Mouse (Mus musculus): ENCODE measurements around the gene Cpa5. TPM values are rescaled to one million over a fixed set of nuclear protein-coding genes. Genes with fewer than 3 reads are reported as not detected.

Gene Cpa5
- polyA plus RNA-seq, 3 experiments from 2014 or later = not detected

GRCm38 (mm10) chr6:30604342-30604867 lies 6.4 kb upstream of the Cpa5 start:
- ATAC-seq = no peak

- no peak for ATAC-seq
Observed at GRCm38 (mm10) chr6:30605111-30605510, 5.7 kb upstream of the Cpa5 start.

- ATAC-seq = no peak
Observed at GRCm38 (mm10) chr6:30605672-30606071, 5.1 kb upstream of the Cpa5 start.

DNA sequence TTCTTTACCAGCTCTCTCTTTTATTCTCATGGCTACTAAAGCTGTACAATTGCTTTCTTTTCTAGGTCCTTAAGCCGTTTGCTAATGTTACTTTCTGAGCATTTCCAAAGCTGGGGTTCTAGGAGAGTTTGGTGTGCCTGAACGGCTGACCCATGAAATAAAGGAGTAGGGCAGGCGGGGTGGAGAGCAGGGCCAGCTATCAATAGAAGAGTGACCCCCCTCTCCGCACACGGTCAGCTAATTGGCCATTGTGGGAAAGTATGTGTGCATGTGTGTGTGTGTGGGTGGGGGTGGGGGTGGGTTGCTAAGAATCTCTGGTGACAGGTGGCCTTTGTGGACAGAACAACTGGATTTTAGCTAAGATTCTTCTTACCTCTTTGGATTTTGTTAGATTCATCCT lies 402 bp downstream of the Cpa5 start:
- ATAC-seq = no peak

GRCm38 (mm10) chr6:30614251-30614650 lies 3.4 kb downstream of the Cpa5 start:
- ATAC-seq = no peak

- no peak for ATAC-seq
Observed at GRCm38 (mm10) chr6:30615741-30616140, 4.9 kb downstream of the Cpa5 start.

GRCm38 (mm10) chr6:30616491-30616941 lies 5.7 kb downstream of the Cpa5 start:
- no peak for ATAC-seq

DNA sequence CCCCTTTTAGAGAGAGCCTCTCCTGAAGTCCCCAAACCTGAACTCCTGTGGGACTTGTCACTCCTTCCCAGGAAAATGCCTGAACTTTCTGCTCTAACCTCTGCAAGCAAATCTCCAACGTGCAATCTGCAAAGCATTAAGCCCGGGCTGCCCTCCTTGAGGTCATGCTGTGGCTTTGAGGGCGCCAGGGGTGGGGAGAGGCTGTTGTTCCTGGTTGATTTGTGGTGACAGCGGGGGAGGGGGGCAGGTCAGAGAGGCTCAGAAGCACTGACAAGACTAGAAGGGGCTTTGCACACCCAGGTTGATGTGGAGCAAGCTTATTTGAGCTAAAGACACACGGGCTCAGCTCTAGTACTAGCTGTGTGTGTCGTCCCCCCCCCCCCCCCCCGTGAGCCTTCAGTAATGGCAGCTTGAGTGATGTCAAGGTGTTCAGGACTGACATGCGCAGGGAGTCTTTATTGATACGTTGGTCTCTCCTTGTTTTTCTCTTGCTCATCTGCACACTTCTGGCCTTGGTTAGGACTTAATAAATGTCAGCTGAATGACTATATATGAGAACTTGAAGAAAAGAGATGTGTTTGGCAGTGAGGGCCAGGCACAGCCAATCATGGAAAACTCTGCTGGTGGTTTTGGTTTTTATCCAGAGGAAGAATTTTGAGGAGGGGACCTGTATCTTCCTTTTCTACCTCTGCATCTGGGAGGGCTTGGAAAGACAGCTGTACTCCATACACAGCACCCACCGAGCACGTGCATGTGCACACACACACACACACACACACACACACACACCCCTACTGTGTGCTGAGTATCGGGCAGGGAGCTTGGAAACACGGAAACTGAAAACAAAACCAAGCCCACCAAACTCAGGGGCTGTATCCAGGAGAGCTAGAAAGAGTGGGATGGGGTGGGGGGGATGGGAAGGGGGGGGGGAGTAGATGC lies 6.5 kb downstream of the Cpa5 start:
- no peak for ATAC-seq

- ATAC-seq = no peak
Observed at GRCm38 (mm10) chr6:30617959-30618590, 7.3 kb downstream of the Cpa5 start.

GRCm38 (mm10) chr6:30618735-30619134 lies 7.9 kb downstream of the Cpa5 start:
- ATAC-seq = no peak

GRCm38 (mm10) chr6:30619606-30620005 lies 8.8 kb downstream of the Cpa5 start:
- ATAC-seq = no peak

GRCm38 (mm10) chr6:30620591-30620990 lies 9.8 kb downstream of the Cpa5 start:
- ATAC-seq = no peak

DNA sequence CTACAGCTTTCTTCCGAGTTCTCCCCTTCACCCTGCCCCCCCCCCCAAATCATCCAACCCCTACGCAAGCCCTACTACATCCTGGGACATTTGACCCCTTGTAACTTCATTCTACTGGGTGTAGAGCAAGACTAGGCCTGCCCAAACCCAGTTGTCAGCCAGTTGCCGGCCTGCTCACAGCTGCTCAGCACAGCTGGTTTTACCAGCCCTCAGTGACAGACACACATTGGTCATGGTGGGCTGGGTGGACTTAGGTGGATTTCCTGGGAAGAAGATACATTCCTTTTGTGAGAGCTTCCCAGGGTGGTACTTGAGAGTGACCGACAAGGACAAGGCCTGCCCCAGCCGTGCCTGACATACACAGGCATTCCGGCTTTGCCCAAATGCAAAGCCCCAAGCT lies 10.2 kb downstream of the Cpa5 start:
- ATAC-seq = no peak

- no peak for ATAC-seq
Observed at GRCm38 (mm10) chr6:30621986-30622389, 11.2 kb downstream of the Cpa5 start.

DNA sequence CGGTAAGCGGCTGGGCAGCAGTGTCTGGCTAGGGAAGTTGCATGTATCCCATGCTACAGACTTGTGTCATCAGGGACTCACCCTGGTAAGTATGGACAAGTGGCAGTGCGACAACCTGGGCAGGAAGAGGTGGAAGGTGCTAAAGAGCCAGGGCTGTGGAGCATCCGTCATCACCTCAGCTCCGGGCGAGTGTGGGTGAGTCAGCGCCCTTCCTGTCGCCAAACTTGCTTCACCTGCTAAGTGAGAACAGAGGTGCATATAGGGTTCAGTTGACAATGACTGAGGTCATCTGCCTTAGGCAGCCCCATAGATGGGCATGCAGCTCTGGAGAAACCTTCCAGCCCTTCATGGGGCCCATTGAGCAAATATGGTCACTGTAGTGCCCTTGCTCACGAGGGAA lies 14.0 kb downstream of the Cpa5 start:
- ATAC-seq = no peak

- ATAC-seq = no peak
Observed at GRCm38 (mm10) chr6:30628152-30628551, 17.3 kb downstream of the Cpa5 start.

- ATAC-seq = no peak
Observed at GRCm38 (mm10) chr6:30629989-30630388, 19.2 kb downstream of the Cpa5 start.

DNA sequence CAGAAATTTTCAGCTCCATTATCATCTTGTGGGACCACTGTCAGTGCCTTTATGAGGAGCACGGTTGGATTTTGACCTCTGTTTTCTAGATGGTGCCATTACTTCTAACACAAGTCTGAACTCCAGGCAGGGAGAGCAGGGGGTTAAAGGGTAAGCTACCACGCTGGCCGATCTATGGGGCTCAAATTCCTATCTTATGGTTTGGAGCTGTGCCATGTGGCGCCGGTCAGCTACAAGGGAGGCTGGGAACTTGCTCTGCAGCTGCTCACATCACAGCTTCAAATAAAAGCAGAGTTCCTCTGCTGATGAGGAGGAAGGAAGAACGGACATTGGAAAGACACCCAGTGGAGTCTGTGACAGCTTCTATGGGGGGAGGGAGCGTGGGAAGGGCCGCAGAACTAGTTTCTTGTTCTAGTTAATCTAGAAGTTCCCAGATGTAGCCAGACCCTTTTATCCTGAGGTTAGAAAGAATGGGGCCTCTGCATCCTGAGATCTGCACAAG lies 24.6 kb downstream of the Cpa5 start:
- no peak for ATAC-seq

- no peak for ATAC-seq
Observed at GRCm38 (mm10) chr6:30636186-30636842, 25.5 kb downstream of the Cpa5 start.

DNA sequence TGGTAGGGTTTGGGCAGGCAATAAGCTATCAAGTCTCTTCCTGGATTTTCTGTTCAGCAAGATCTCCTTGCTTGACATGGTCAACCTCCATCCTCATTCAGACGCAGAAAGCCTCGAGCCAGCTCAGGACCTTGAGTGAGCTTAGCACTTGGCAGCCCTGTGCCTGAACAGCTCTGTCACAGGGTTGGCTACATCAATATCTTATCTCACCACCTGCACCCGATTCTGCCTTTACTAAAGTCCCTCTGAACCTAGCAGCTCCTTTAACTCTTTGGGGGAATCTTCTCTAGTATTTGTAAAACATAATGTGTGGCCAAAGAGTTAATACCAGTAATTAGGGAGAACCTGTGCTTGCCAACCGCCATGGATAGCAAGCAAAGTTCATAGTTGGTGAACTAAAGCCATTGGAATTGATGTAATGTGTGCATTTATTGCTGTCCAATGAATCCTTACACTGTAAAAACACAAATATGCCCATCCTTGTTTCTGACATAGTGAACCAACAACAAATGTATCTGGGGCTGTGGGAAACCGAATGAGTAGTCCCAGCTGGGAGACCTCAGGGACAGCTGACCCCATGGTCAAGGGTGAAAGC lies 28.0 kb downstream of the Cpa5 start, which contains the start of gene Cpa1:
Gene Cpa1 (plus strand): TSS at position 545 of the 595 bp plus-strand sequence.
- ATAC-seq = no peak

DNA sequence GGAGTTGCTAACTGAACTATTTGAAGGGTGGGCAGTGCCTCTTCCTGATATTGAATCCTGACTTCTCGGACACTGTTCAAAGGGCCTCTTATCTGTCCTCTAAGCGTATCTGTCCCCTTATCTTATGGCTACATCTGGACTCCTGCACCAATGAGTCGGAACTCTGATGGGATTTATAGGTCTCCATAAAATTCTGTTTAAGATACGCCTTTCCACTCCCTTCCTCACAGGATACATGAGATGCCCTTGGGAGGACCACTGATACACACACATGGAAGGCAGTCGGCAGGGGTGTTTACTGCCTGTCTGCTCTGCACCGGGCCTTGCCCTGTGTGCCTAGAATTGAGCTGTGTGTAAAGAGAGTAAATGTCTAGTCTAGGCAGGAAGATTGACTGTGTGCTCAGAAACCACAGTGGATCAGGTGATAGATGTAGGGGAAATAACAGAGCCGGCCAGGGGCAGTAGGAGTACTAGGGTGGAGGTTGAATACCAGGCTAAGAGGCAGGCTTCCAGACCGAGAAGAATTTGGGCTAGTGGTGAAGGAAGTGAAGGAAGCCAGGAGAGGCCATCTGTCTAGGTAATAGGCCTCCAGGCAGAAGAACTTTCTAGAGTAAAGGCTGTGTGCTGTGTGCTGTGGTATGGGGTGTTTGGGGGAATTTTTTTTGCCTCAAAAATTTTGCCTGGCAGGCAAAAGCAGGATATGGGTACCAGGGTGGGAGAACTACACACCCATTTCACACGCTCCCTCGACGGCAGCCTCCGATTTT lies 33.1 kb downstream of the Cpa5 start:
- ATAC-seq = no peak

DNA sequence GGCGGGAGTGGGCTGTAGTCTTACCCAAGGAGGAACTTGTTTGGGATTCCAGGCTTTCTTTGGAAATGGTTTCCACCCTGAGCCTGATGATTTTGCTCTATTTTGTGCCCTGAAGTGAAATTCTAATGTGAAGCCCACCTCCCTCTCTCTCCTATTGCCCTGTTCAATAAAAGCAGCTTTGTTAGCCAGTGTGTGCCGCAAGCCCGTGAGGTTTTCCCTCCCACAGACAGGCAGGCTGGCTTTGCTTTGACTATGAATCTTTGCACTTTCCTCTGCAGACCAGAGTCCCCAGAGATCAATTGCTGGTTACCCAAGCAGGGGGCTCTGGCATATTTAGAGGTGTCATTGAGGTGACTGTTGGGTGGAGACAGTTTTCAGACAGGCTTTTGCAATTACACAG lies 33.7 kb downstream of the Cpa5 start:
- no peak for ATAC-seq

All from inflammation-experienced regulatory T-cells, adult 6 months (primary cell).